Mouse (Mus musculus): ENCODE data around the gene Btg3.

DNA sequence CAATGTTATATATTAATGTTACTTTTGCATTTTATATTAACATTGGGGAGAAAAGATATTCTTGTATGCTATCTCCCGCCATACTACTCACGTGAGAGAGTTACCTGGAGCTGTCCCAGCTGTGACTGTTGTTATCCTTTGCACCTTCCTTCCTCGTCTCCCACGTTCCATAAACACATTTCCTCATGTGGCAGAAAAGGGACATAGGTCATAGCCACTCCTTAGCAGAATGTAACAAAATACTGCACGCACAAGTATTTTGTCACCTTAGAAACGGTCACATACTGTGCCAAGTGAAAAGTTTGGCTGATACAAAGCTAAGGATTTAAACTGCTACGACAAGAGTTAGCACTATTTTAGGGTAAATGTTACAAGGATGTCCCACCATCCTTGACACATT, 49.4 kb downstream of the Btg3 start:
- TF ChIP-seq POLR2A (IDR thresholded peaks at IDR 0.05; ENCODE audit: control insufficient read depth, extremely low read depth, insufficient read depth, low read length, poor library complexity) (no peak), CTCF (IDR thresholded peaks at IDR 0.05; ENCODE audit: borderline replicate concordance, control insufficient read depth, extremely low read depth, insufficient read depth, low read length, poor library complexity) (no peak)
